Mouse (Mus musculus): Measurements from ENCODE around the gene Tom1l1.

Gene Tom1l1

GRCm38 (mm10) chr11:90666916-90667315 lies 21.2 kb downstream of the Tom1l1 start:
- DNase-seq, result no peak

GRCm38 (mm10) chr11:90666144-90666757 lies 21.9 kb downstream of the Tom1l1 start:
- no peak for DNase-seq

- DNase-seq, result peak; percentile 17 to 23
Measured at GRCm38 (mm10) chr11:90665161-90665560, 23.0 kb downstream of the Tom1l1 start.

GRCm38 (mm10) chr11:90664345-90664986 lies 23.7 kb downstream of the Tom1l1 start:
- DNase-seq, result no peak

GRCm38 (mm10) chr11:90663618-90664297 lies 24.4 kb downstream of the Tom1l1 start:
- no peak for DNase-seq

- DNase-seq, result no peak
Measured at GRCm38 (mm10) chr11:90663052-90663451, 25.1 kb downstream of the Tom1l1 start.

GRCm38 (mm10) chr11:90660662-90661061 lies 27.5 kb downstream of the Tom1l1 start:
- no peak for DNase-seq

- no peak for DNase-seq
Measured at GRCm38 (mm10) chr11:90657527-90657926, 30.6 kb downstream of the Tom1l1 start.

GRCm38 (mm10) chr11:90652603-90653002 lies 35.6 kb downstream of the Tom1l1 start:
- no peak for DNase-seq

GRCm38 (mm10) chr11:90650231-90650885 lies 37.8 kb downstream of the Tom1l1 start:
- DNase-seq, result no peak

GRCm38 (mm10) chr11:90649777-90650176 lies 38.4 kb downstream of the Tom1l1 start:
- peak in 1 of 2 experiments; percentile 25 for DNase-seq

GRCm38 (mm10) chr11:90638312-90638830 lies 49.8 kb downstream of the Tom1l1 start:
- peak; percentile 47 to 74 for DNase-seq

- DNase-seq, result peak; percentile 94 to 97
Measured at GRCm38 (mm10) chr11:90637440-90638311, 50.5 kb downstream of the Tom1l1 start, which contains the start of the genes Stxbp4 and Cox11. Gene Stxbp4, minus strand, starts transcription at chr11:90638084. Gene Cox11, plus strand, starts transcription at chr11:90638173.

- DNase-seq, result peak; percentile 25 to 28
Measured at GRCm38 (mm10) chr11:90634661-90635060, 53.5 kb downstream of the Tom1l1 start.

GRCm38 (mm10) chr11:90632480-90632879 lies 55.7 kb downstream of the Tom1l1 start:
- peak; percentile 21 to 66 for DNase-seq

- peak; percentile 25 to 41 for DNase-seq
Measured at GRCm38 (mm10) chr11:90627751-90628150, 60.4 kb downstream of the Tom1l1 start.

GRCm38 (mm10) chr11:90625174-90625573 lies 63.0 kb downstream of the Tom1l1 start:
- no peak for DNase-seq

GRCm38 (mm10) chr11:90623477-90623876 lies 64.7 kb downstream of the Tom1l1 start:
- peak; percentile 35 to 70 for DNase-seq

GRCm38 (mm10) chr11:90622500-90622899 lies 65.7 kb downstream of the Tom1l1 start:
- DNase-seq, result no peak

GRCm38 (mm10) chr11:90622044-90622443 lies 66.1 kb downstream of the Tom1l1 start:
- DNase-seq, result no peak

GRCm38 (mm10) chr11:90616431-90616830 lies 71.7 kb downstream of the Tom1l1 start:
- no peak for DNase-seq

- no peak for DNase-seq
Measured at GRCm38 (mm10) chr11:90614743-90615142, 73.4 kb downstream of the Tom1l1 start.

All from kidney, postnatal 36 days (tissue).